Mouse (Mus musculus): Measurements from ENCODE around the gene Fip1l1. TPM values are rescaled to one million over a fixed set of nuclear protein-coding genes. Genes with fewer than 3 reads are reported as not detected.
A peak's percentile ranks its signal among the peaks of the same experiment; 100 is the strongest.

Gene Fip1l1
- total and polyA plus RNA-seq, 2 experiments from 2014 or later, result 47.4 to 66.2 TPM

DNA sequence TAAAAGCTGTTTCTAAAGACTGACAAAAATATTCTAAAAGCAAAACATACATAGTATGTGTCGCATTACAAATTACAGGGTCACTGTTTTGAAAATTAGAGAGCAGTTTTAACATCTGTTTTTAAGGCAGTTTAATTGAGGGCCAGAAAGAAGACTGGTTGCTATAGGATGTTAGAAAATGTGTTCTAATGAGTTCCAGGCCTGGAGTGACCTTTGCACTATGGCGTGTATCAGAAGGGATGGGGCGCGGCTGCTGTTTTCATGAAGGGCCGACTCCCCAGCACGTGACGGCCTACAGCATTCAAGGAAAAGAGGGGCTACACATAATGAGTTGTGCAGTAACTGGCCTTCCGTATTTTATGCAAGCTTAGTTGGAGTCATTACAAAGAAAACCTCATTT is 57.9 kb downstream of the Fip1l1 start:
- Histone ChIP-seq H3K9ac (replicated peaks; ENCODE audit: low read length) (no peak overlapping the region), H3K4me2 (ENCODE audit: low read depth, low read length) (no peak overlapping the region), H3K4me1 (ENCODE audit: insufficient read depth, low read length) (no peaks in the 10 kb centered on the region), H3K27ac (no peak overlapping the region), H3K36me3 (ENCODE audit: insufficient read depth, low read length) (peaks cover 39% of the 10 kb centered on the region; the same call in 1 of the 2 replicates), H3K27me3 (ENCODE audit: insufficient read depth, low read length) (no peaks in the 10 kb centered on the region), H3K9me3 (ENCODE audit: low read length) (no peaks in the 10 kb centered on the region), H3K4me3 (ENCODE audit: low read length) (no peak overlapping the region)
- no peak for TF ChIP-seq CTCF (IDR thresholded peaks at IDR 0.05; ENCODE audit: low read depth)
- no peak for DNase-seq (ENCODE audit: low spot score)
- ATAC-seq, result no peak
- WGBS, result 89% methylated on average over 8 of the region's 8 CpGs

- DNase-seq (ENCODE audit: low spot score) (no peak), ATAC-seq (no peak)
- Histone ChIP-seq H3K27ac (no peak overlapping the region), H3K9me3 (ENCODE audit: low read length) (no peaks in the 10 kb centered on the region), H3K4me3 (ENCODE audit: low read length) (no peak overlapping the region), H3K36me3 (ENCODE audit: insufficient read depth, low read length) (peaks cover 9% of the 10 kb centered on the region; the same call in 1 of the 2 replicates), H3K4me2 (ENCODE audit: low read depth, low read length) (no peak overlapping the region), H3K27me3 (ENCODE audit: insufficient read depth, low read length) (no peaks in the 10 kb centered on the region), H3K4me1 (ENCODE audit: insufficient read depth, low read length) (no peaks in the 10 kb centered on the region), H3K9ac (replicated peaks; ENCODE audit: low read length) (no peak overlapping the region)
- TF ChIP-seq CTCF (IDR thresholded peaks at IDR 0.05; ENCODE audit: low read depth), result peak; percentile 10; the same call in 1 of the 2 replicates
- 77% methylated on average over 5 of the region's 5 CpGs for WGBS
Measured at GRCm38 (mm10) chr5:74600010-74600409, 64.8 kb downstream of the Fip1l1 start.

- H3K4me1 ChIP-seq (ENCODE audit: insufficient read depth, low read length), result no peaks in the 10 kb centered on the region
- no peak overlapping the region for H3K4me2 ChIP-seq (ENCODE audit: low read depth, low read length)
- no peak for TF ChIP-seq CTCF (IDR thresholded peaks at IDR 0.05; ENCODE audit: low read depth)
- no peaks in the 10 kb centered on the region for H3K9me3 ChIP-seq (ENCODE audit: low read length)
- H3K36me3 ChIP-seq (ENCODE audit: insufficient read depth, low read length), result peaks cover 6% of the 10 kb centered on the region; the same call in 1 of the 2 replicates
- WGBS, result 91% methylated on average over 3 of the region's 3 CpGs
- no peak overlapping the region for H3K27ac ChIP-seq
- no peak overlapping the region for H3K4me3 ChIP-seq (ENCODE audit: low read length)
- no peak overlapping the region for H3K9ac ChIP-seq (replicated peaks; ENCODE audit: low read length)
- no peaks in the 10 kb centered on the region for H3K27me3 ChIP-seq (ENCODE audit: insufficient read depth, low read length)
- no peak for ATAC-seq
- peak; percentile 19 for DNase-seq (ENCODE audit: low spot score)
Measured at GRCm38 (mm10) chr5:74601171-74601570, 65.9 kb downstream of the Fip1l1 start.

DNA sequence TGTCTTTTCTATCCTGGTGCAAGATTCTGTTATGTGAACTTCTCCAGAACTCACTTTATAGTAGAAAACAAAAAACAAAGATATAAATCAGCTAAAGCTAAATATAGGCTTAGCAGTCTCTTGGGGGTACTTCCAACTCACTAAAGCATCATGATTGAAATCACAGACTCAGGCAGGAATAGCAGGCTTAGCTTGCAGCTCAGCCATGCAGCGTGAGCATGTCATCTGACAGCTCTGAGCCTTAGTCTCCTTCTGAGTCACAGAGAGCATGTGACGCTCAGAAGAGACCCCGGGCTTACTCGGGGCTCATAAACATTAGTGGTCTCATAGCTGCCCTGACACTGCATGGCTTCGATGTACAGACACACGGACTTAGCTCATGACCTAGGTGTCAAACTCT is 66.7 kb downstream of the Fip1l1 start:
- TF ChIP-seq CTCF (IDR thresholded peaks at IDR 0.05; ENCODE audit: low read depth), result no peak
- ATAC-seq, result no peak
- WGBS, result 70% methylated on average over 6 of the region's 6 CpGs
- Histone ChIP-seq H3K4me3 (ENCODE audit: low read length) (no peak overlapping the region), H3K9ac (replicated peaks; ENCODE audit: low read length) (no peak overlapping the region), H3K36me3 (ENCODE audit: insufficient read depth, low read length) (no peaks in the 10 kb centered on the region; the same call in 1 of the 2 replicates), H3K27ac (no peak overlapping the region), H3K27me3 (ENCODE audit: insufficient read depth, low read length) (no peaks in the 10 kb centered on the region), H3K9me3 (ENCODE audit: low read length) (no peaks in the 10 kb centered on the region), H3K4me2 (ENCODE audit: low read depth, low read length) (no peak overlapping the region), H3K4me1 (ENCODE audit: insufficient read depth, low read length) (no peaks in the 10 kb centered on the region)
- peak; percentile 13 for DNase-seq (ENCODE audit: low spot score)

DNA sequence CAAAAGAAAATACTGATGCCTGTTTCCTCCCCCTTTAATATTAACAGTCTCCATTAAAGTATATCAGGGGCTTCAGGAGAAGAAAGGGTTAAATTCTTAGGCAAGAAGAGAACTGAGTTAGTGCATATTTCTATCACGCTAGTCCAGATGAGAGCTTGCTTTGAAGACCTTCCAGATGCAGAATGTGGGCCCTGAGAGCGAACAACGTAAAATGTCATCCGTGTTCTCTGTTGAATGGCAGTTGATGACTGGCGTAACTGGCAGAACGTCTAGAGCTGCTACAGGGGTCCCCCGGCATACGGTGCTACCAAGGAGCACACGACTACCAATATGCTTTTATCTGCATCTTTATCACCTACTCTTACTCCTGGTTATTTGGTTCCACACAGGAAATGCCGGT is 67.1 kb downstream of the Fip1l1 start:
- WGBS, result 85% methylated on average over 10 of the region's 10 CpGs
- Histone ChIP-seq H3K9me3 (ENCODE audit: low read length) (no peaks in the 10 kb centered on the region), H3K4me1 (ENCODE audit: insufficient read depth, low read length) (no peaks in the 10 kb centered on the region), H3K27me3 (ENCODE audit: insufficient read depth, low read length) (no peaks in the 10 kb centered on the region), H3K27ac (no peak overlapping the region), H3K4me2 (ENCODE audit: low read depth, low read length) (no peak overlapping the region), H3K9ac (replicated peaks; ENCODE audit: low read length) (no peak overlapping the region), H3K4me3 (ENCODE audit: low read length) (no peak overlapping the region), H3K36me3 (ENCODE audit: insufficient read depth, low read length) (no peaks in the 10 kb centered on the region; the same call in 1 of the 2 replicates)
- DNase-seq (ENCODE audit: low spot score), result no peak
- ATAC-seq, result no peak
- no peak for TF ChIP-seq CTCF (IDR thresholded peaks at IDR 0.05; ENCODE audit: low read depth)

DNA sequence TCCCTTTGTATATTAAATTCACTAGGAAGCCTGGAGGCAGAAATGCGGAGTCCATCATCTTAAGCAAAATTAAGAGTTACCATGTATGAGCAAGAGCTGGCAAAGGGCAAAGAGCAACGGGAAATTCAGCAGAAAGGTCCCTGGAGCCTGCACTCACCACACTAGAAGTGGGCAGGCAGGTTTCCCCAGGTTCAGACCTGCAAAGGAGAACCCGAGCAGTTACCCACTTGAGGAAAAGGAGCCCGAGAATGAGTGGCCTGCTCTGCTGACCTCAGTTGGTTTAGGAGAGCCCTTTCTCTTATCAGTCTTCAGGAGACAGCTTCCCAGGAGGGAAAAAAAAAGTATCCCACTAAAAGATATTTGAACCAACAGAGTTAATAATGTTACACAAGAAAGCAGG is 68.1 kb downstream of the Fip1l1 start:
- Histone ChIP-seq H3K4me1 (ENCODE audit: insufficient read depth, low read length) (no peaks in the 10 kb centered on the region), H3K4me3 (ENCODE audit: low read length) (no peak overlapping the region), H3K27me3 (ENCODE audit: insufficient read depth, low read length) (no peaks in the 10 kb centered on the region), H3K4me2 (ENCODE audit: low read depth, low read length) (no peak overlapping the region), H3K9me3 (ENCODE audit: low read length) (no peaks in the 10 kb centered on the region), H3K27ac (no peak overlapping the region), H3K36me3 (ENCODE audit: insufficient read depth, low read length) (no peaks in the 10 kb centered on the region; the same call in 1 of the 2 replicates), H3K9ac (replicated peaks; ENCODE audit: low read length) (no peak overlapping the region)
- no peak for DNase-seq (ENCODE audit: low spot score)
- ATAC-seq, result no peak
- 84% methylated on average over 4 of the region's 4 CpGs for WGBS
- TF ChIP-seq CTCF (IDR thresholded peaks at IDR 0.05; ENCODE audit: low read depth), result no peak

GRCm38 (mm10) chr5:74606213-74606612 is 71.0 kb downstream of the Fip1l1 start:
- DNase-seq (ENCODE audit: low spot score), result no peak
- no peak overlapping the region for H3K4me2 ChIP-seq (ENCODE audit: low read depth, low read length)
- H3K9me3 ChIP-seq (ENCODE audit: low read length), result no peaks in the 10 kb centered on the region
- H3K36me3 ChIP-seq (ENCODE audit: insufficient read depth, low read length), result no peaks in the 10 kb centered on the region; the same call in 1 of the 2 replicates
- H3K4me3 ChIP-seq (ENCODE audit: low read length), result no peak overlapping the region
- no peak overlapping the region for H3K9ac ChIP-seq (replicated peaks; ENCODE audit: low read length)
- no peak overlapping the region for H3K27ac ChIP-seq
- no peaks in the 10 kb centered on the region for H3K4me1 ChIP-seq (ENCODE audit: insufficient read depth, low read length)
- TF ChIP-seq CTCF (IDR thresholded peaks at IDR 0.05; ENCODE audit: low read depth), result no peak
- H3K27me3 ChIP-seq (ENCODE audit: insufficient read depth, low read length), result no peaks in the 10 kb centered on the region
- no peak for ATAC-seq
- 81% methylated on average over 8 of the region's 8 CpGs for WGBS
